In genomic region chr7:68470983-68471382, GRCm38 (mm10) we compare ENCODE assay signal across 16 mouse cellular contexts.
"Had no signal": no experiment of that assay in that cellular context is flagged by ENCODE, and none has a peak within 500 bp of the region (broad histone marks: within the 10 kb centered on the region; RNA-seq: fewer than 3 reads in every experiment).

No protein-coding gene starts in this region.

- H3K27ac ChIP-seq: limb, embryonic 15.5 days; liver, embryonic 12.5 days; macrophage; midbrain, embryonic 15.5 days; neural tube, embryonic 13.5 days had no signal

- ATAC-seq: intestine, embryonic 16.5 days; liver, embryonic 12.5 days; midbrain, embryonic 15.5 days had no signal

- H3K4me1 ChIP-seq: liver, embryonic 12.5 days; megakaryocyte, embryonic 14.5 days; midbrain, embryonic 15.5 days; neural tube, embryonic 13.5 days had no signal

- H3K36me3 ChIP-seq: limb, embryonic 15.5 days; liver, embryonic 12.5 days; midbrain, embryonic 15.5 days; neural tube, embryonic 13.5 days had no signal

- H3K27me3 ChIP-seq: liver, embryonic 12.5 days; midbrain, embryonic 15.5 days had no signal

- H3K4me2 ChIP-seq: limb, embryonic 15.5 days; liver, embryonic 12.5 days; lung, embryonic 14.5 days; midbrain, embryonic 11.5 days; midbrain, embryonic 15.5 days; neural tube, embryonic 13.5 days had no signal

- H3K4me3 ChIP-seq: limb, embryonic 15.5 days; liver, embryonic 12.5 days; megakaryocyte, embryonic 14.5 days; midbrain, embryonic 15.5 days; neural tube, embryonic 13.5 days had no signal

- H3K9ac ChIP-seq: limb, embryonic 15.5 days; liver, embryonic 12.5 days; lung, embryonic 14.5 days; midbrain, embryonic 15.5 days; neural tube, embryonic 13.5 days had no signal

- H3K9me3 ChIP-seq: limb, embryonic 15.5 days; liver, embryonic 12.5 days; megakaryocyte, embryonic 14.5 days; midbrain, embryonic 15.5 days; neural tube, embryonic 13.5 days had no signal

- DNase-seq: layer of hippocampus, adult 9-11 months; lung, embryonic 14.5 days; lung, postnatal 10 days; retina, postnatal 1 day; right cerebral cortex, postnatal 4 days; spleen, adult 18-20 months; thymus, adult 18-20 months; thymus, postnatal 14 days had no signal
